Mouse (Mus musculus): Measurements from ENCODE around the gene Pomgnt1. TPM values are rescaled to one million over a fixed set of nuclear protein-coding genes. Genes with fewer than 3 reads are reported as not detected.

Pomgnt1 gene
- polyA plus RNA-seq, 1 experiment from 2014 or later = 13.3 TPM

- no peak overlapping the region for H3K27ac ChIP-seq
- peaks cover 14% of the 10 kb centered on the region for H3K4me1 ChIP-seq (replicated peaks)
- WGBS (ENCODE audit: insufficient replicate concordance) = 50% methylated on average over 3 of the region's 3 CpGs
- H3K36me3 ChIP-seq = peaks cover 37% of the 10 kb centered on the region
- no peak overlapping the region for H3K4me3 ChIP-seq (replicated peaks)
- H3K27me3 ChIP-seq = peaks cover 4% of the 10 kb centered on the region; the same call in 1 of the 2 replicates
- ATAC-seq (ENCODE audit: low read depth) (no peak), DNase-seq (no peak)
- H3K9me3 ChIP-seq (replicated peaks) = no peaks in the 10 kb centered on the region
- no peak overlapping the region for H3K4me2 ChIP-seq
- no peak overlapping the region for H3K9ac ChIP-seq
These were observed 37.1 kb downstream of the Pomgnt1 start for GRCm38 (mm10) chr4:116160769-116161168.

- ATAC-seq (ENCODE audit: low read depth) (no peak), DNase-seq (no peak)
- 61% methylated on average over 4 of the region's 4 CpGs for WGBS (ENCODE audit: insufficient replicate concordance)
- H3K4me1 ChIP-seq (replicated peaks) = peaks cover 14% of the 10 kb centered on the region
- H3K4me3 ChIP-seq (replicated peaks) = no peak overlapping the region
- no peaks in the 10 kb centered on the region for H3K9me3 ChIP-seq (replicated peaks)
- H3K36me3 ChIP-seq = peaks cover 25% of the 10 kb centered on the region
- no peak overlapping the region for H3K27ac ChIP-seq
- H3K9ac ChIP-seq = no peak overlapping the region
- peaks cover 6% of the 10 kb centered on the region for H3K27me3 ChIP-seq
- H3K4me2 ChIP-seq = no peak overlapping the region
These were observed 38.5 kb downstream of the Pomgnt1 start for GRCm38 (mm10) chr4:116162142-116162541.

GRCm38 (mm10) chr4:116164759-116165554, 41.3 kb downstream of the Pomgnt1 start:
- no peak overlapping the region for H3K27ac ChIP-seq
- no peak overlapping the region for H3K4me3 ChIP-seq (replicated peaks)
- ATAC-seq (ENCODE audit: low read depth) (no peak), DNase-seq (no peak)
- H3K36me3 ChIP-seq = no peaks in the 10 kb centered on the region; the same call in 1 of the 2 replicates
- WGBS (ENCODE audit: insufficient replicate concordance) = 78% methylated on average over 2 of the region's 2 CpGs
- H3K9me3 ChIP-seq (replicated peaks) = no peaks in the 10 kb centered on the region
- H3K9ac ChIP-seq = no peak overlapping the region
- H3K4me2 ChIP-seq = no peak overlapping the region
- peaks cover 9% of the 10 kb centered on the region for H3K27me3 ChIP-seq
- peaks cover 19% of the 10 kb centered on the region for H3K4me1 ChIP-seq (replicated peaks)

- ATAC-seq (ENCODE audit: low read depth) (no peak), DNase-seq (no peak)
- Histone ChIP-seq H3K36me3 (no peaks in the 10 kb centered on the region), H3K4me3 (replicated peaks) (no peak overlapping the region), H3K27ac (no peak overlapping the region), H3K27me3 (peaks cover 9% of the 10 kb centered on the region), H3K4me2 (no peak overlapping the region), H3K9me3 (replicated peaks) (no peaks in the 10 kb centered on the region), H3K4me1 (replicated peaks) (peaks cover 19% of the 10 kb centered on the region), H3K9ac (no peak overlapping the region)
- WGBS (ENCODE audit: insufficient replicate concordance) = 48% methylated on average over 8 of the region's 8 CpGs
These were observed 42.2 kb downstream of the Pomgnt1 start for GRCm38 (mm10) chr4:116165708-116166407.

GRCm38 (mm10) chr4:116167404-116167803, 43.8 kb downstream of the Pomgnt1 start, which contains the start of gene Tspan1:
Gene Tspan1, minus strand, starts transcription at chr4:116167601.
- Histone ChIP-seq H3K4me2 (no peak within 1 kb of the TSS), H3K9ac (no peak within 1 kb of the TSS), H3K27me3 (peaks cover 9% of the 10 kb centered on the region), H3K4me1 (replicated peaks) (peaks cover 12% of the 10 kb centered on the region), H3K36me3 (no peaks in the 10 kb centered on the region), H3K4me3 (replicated peaks) (no peak within 1 kb of the TSS), H3K9me3 (replicated peaks) (no peaks in the 10 kb centered on the region), H3K27ac (no peak within 1 kb of the TSS)
- no peak for ATAC-seq (ENCODE audit: low read depth)
- DNase-seq = no peak
- 25% methylated on average over 7 of the region's 7 CpGs for WGBS (ENCODE audit: insufficient replicate concordance)

GRCm38 (mm10) chr4:116168617-116169352, 45.1 kb downstream of the Pomgnt1 start:
- WGBS (ENCODE audit: insufficient replicate concordance) = 56% methylated on average over 8 of the region's 8 CpGs
- H3K27ac ChIP-seq = no peak overlapping the region
- no peaks in the 10 kb centered on the region for H3K9me3 ChIP-seq (replicated peaks)
- 0 out of 2 replicates have a peak, but pooled peaks have one; percentile 48 for ATAC-seq (ENCODE audit: low read depth)
- DNase-seq = peak; percentile 38
- H3K4me2 ChIP-seq = no peak overlapping the region
- no peak overlapping the region for H3K4me3 ChIP-seq (replicated peaks)
- no peaks in the 10 kb centered on the region for H3K36me3 ChIP-seq
- no peak overlapping the region for H3K9ac ChIP-seq
- peaks cover 9% of the 10 kb centered on the region for H3K27me3 ChIP-seq
- H3K4me1 ChIP-seq (replicated peaks) = peaks cover 7% of the 10 kb centered on the region

GRCm38 (mm10) chr4:116169353-116169672, 45.7 kb downstream of the Pomgnt1 start:
- no peak for DNase-seq
- no peaks in the 10 kb centered on the region for H3K9me3 ChIP-seq (replicated peaks)
- H3K4me2 ChIP-seq = no peak overlapping the region
- H3K4me3 ChIP-seq (replicated peaks) = no peak overlapping the region
- H3K36me3 ChIP-seq = no peaks in the 10 kb centered on the region
- H3K27me3 ChIP-seq = peaks cover 7% of the 10 kb centered on the region
- 65% methylated on average over 3 of the region's 3 CpGs for WGBS (ENCODE audit: insufficient replicate concordance)
- peaks cover 12% of the 10 kb centered on the region for H3K4me1 ChIP-seq (replicated peaks)
- no peak overlapping the region for H3K9ac ChIP-seq
- H3K27ac ChIP-seq = no peak overlapping the region
- ATAC-seq (ENCODE audit: low read depth) = no peak

GRCm38 (mm10) chr4:116173072-116173471, 49.4 kb downstream of the Pomgnt1 start, which contains the start of the genes 1700042G07Rik and Gm49337:
Gene 1700042G07Rik, plus strand, starts transcription at chr4:116173372.
Gene Gm49337, plus strand, starts transcription at chr4:116173384.
- 72% methylated on average over 6 of the region's 6 CpGs for WGBS (ENCODE audit: insufficient replicate concordance)
- no peak within 1 kb of the TSS for H3K27ac ChIP-seq
- H3K36me3 ChIP-seq = no peaks in the 10 kb centered on the region
- ATAC-seq (ENCODE audit: low read depth) = no peak
- H3K9me3 ChIP-seq (replicated peaks) = no peaks in the 10 kb centered on the region
- H3K9ac ChIP-seq = no peak within 1 kb of the TSS
- H3K4me3 ChIP-seq (replicated peaks) = no peak within 1 kb of the TSS
- peaks cover 14% of the 10 kb centered on the region for H3K27me3 ChIP-seq
- peaks cover 37% of the 10 kb centered on the region for H3K4me1 ChIP-seq (replicated peaks)
- H3K4me2 ChIP-seq = no peak within 1 kb of the TSS
- no peak for DNase-seq

- H3K9me3 ChIP-seq (replicated peaks) = no peaks in the 10 kb centered on the region
- peaks cover 37% of the 10 kb centered on the region for H3K4me1 ChIP-seq (replicated peaks)
- DNase-seq = no peak
- H3K27me3 ChIP-seq = peaks cover 14% of the 10 kb centered on the region
- H3K36me3 ChIP-seq = no peaks in the 10 kb centered on the region
- H3K4me2 ChIP-seq = no peak overlapping the region
- WGBS (ENCODE audit: insufficient replicate concordance) = 73% methylated on average over 4 of the region's 4 CpGs
- H3K9ac ChIP-seq = no peak overlapping the region
- no peak overlapping the region for H3K27ac ChIP-seq
- H3K4me3 ChIP-seq (replicated peaks) = no peak overlapping the region
- ATAC-seq (ENCODE audit: low read depth) = no peak
These were observed 50.1 kb downstream of the Pomgnt1 start for GRCm38 (mm10) chr4:116173752-116174151.

- H3K27ac ChIP-seq = no peak overlapping the region
- no peak for ATAC-seq (ENCODE audit: low read depth)
These were observed 51.0 kb downstream of the Pomgnt1 start for GRCm38 (mm10) chr4:116174466-116175116.

GRCm38 (mm10) chr4:116175136-116175535, 51.5 kb downstream of the Pomgnt1 start:
- no peak overlapping the region for H3K27ac ChIP-seq
- H3K4me3 ChIP-seq (replicated peaks) = no peak overlapping the region
- DNase-seq = no peak
- no peaks in the 10 kb centered on the region for H3K9me3 ChIP-seq (replicated peaks)
- peaks cover 18% of the 10 kb centered on the region for H3K27me3 ChIP-seq
- H3K9ac ChIP-seq = no peak overlapping the region
- H3K36me3 ChIP-seq = no peaks in the 10 kb centered on the region
- H3K4me2 ChIP-seq = no peak overlapping the region
- ATAC-seq (ENCODE audit: low read depth) = no peak
- peaks cover 37% of the 10 kb centered on the region for H3K4me1 ChIP-seq (replicated peaks)

More at GRCm38 (mm10) chr4:116174466-116175116, 51.0 kb downstream of the Pomgnt1 start:
- H3K36me3 ChIP-seq = no peaks in the 10 kb centered on the region
- H3K9me3 ChIP-seq (replicated peaks) = no peaks in the 10 kb centered on the region
- peaks cover 37% of the 10 kb centered on the region for H3K4me1 ChIP-seq (replicated peaks)
- no peak for DNase-seq
- WGBS (ENCODE audit: insufficient replicate concordance) = 31% methylated on average over 6 of the region's 6 CpGs
- H3K4me2 ChIP-seq = no peak overlapping the region
- H3K4me3 ChIP-seq (replicated peaks) = no peak overlapping the region
- peaks cover 16% of the 10 kb centered on the region for H3K27me3 ChIP-seq
- no peak overlapping the region for H3K9ac ChIP-seq

Measured in liver, embryonic 13.5 days (tissue).